Mouse (Mus musculus): ENCODE data around the gene Hnrnph1. TPM values are rescaled to one million over a fixed set of nuclear protein-coding genes. Genes with fewer than 3 reads are reported as not detected.

Hnrnph1 gene
- polyA plus RNA-seq, 1 experiment from 2014 or later: 255 TPM

MicroRNAs encoded within 50 kb of the gene (microRNA counts, 519-probe panel; counts per million panel counts)
- 4,340 counts per million, percentile 41 among the panel's probes with 10 or more counts for microRNA mmu-miR-804

Small RNA genes within 50 kb of the gene (microRNA-seq; reads per million reads assigned to microRNA genes)
- not detected for gene Mir804

Other genes starting within 250 kb of the Hnrnph1 start
- 35.5 and 35.9 TPM in 2 replicates for gene Tbc1d9b, start 245.6 kb upstream of the Hnrnph1 start, polyA plus RNA-seq (2016; fragmentation: Nextera tagmentation; extraction: Ambion mirVana)
- 10.1 and 11.6 TPM in 2 replicates for gene Mrnip, start 202.5 kb upstream of the Hnrnph1 start, polyA plus RNA-seq (2016; fragmentation: Nextera tagmentation; extraction: Ambion mirVana)
- gene Sqstm1, start 166.2 kb upstream of the Hnrnph1 start, polyA plus RNA-seq (2016; fragmentation: Nextera tagmentation; extraction: Ambion mirVana): 209 and 210 TPM in 2 replicates
- 35.4 and 39.3 TPM in 2 replicates for gene Mgat4b, start 166.1 kb upstream of the Hnrnph1 start, polyA plus RNA-seq (2016; fragmentation: Nextera tagmentation; extraction: Ambion mirVana)
- 0.63 and 0.70 TPM in 2 replicates for gene Ltc4s, start 138.4 kb upstream of the Hnrnph1 start, polyA plus RNA-seq (2016; fragmentation: Nextera tagmentation; extraction: Ambion mirVana)
- 4.6 and 6.1 TPM in 2 replicates for gene Maml1, start 84.7 kb upstream of the Hnrnph1 start, polyA plus RNA-seq (2016; fragmentation: Nextera tagmentation; extraction: Ambion mirVana)
- 331 and 334 TPM in 2 replicates for gene Canx, start 51.3 kb upstream of the Hnrnph1 start, polyA plus RNA-seq (2016; fragmentation: Nextera tagmentation; extraction: Ambion mirVana)
- gene Cby3, start 22.5 kb upstream of the Hnrnph1 start, polyA plus RNA-seq (2016; fragmentation: Nextera tagmentation; extraction: Ambion mirVana): 0.26 TPM in 1 of 2 replicates, not detected in the other
- 19.6 and 21.8 TPM in 2 replicates for gene Rufy1, start 54.1 kb downstream of the Hnrnph1 start, polyA plus RNA-seq (2016; fragmentation: Nextera tagmentation; extraction: Ambion mirVana)
- gene Adamts2, start 225.1 kb downstream of the Hnrnph1 start, polyA plus RNA-seq (2016; fragmentation: Nextera tagmentation; extraction: Ambion mirVana): 7.4 and 7.5 TPM in 2 replicates

Data from heart, embryonic 12.5 days (tissue).